Mouse (Mus musculus) megakaryocyte, adult 5-6 weeks (primary cell): Measurements from ENCODE around the gene C1qtnf6. TPM values are rescaled to one million over a fixed set of nuclear protein-coding genes. Genes with fewer than 3 reads are reported as not detected.

Source experiments
- ATAC-seq: 2 replicates; pipeline ENCODE4 v1.8.0; 2016; ENCODE audit warnings: mild to moderate bottlenecking, inconsistent platforms; ENCODE audit not compliant: poor library complexity, severe bottlenecking
- total RNA-seq, 2 experiments: library from RNA; stranded (forward) in 1 of 2; stranded (reverse) in 1 of 2; fragments of 153-499, 151-499 nt in 1 of 2; fragments of 221-1000, 200-1000 nt in 1 of 2; gene quantifications; 2 replicates each; pipeline versions ENCODE4 v1.2.3 to v1.2.4; 2015 to 2017

Gene C1qtnf6
- 2.4 and 2.7 TPM in 2 replicates for total RNA-seq (2015)
- 0.89 TPM in 1 of 2 replicates, not detected in the other for total RNA-seq (2017)

GRCm38 (mm10) chr15:78530671-78531450 is at the start of gene C1qtnf6:
Gene C1qtnf6, minus strand, starts transcription at chr15:78531416.
- no peak for ATAC-seq

GRCm38 (mm10) chr15:78576284-78576810 is 45.1 kb upstream of the C1qtnf6 start:
- no peak for ATAC-seq

GRCm38 (mm10) chr15:78572658-78573397 is 41.6 kb upstream of the C1qtnf6 start, which contains the start of gene Rac2:
Gene Rac2, minus strand, starts transcription at chr15:78572783.
- peak; percentile 81 for ATAC-seq

- 0 out of 2 replicates have a peak, but pooled peaks have one; percentile 1 for ATAC-seq
Measured at GRCm38 (mm10) chr15:78572270-78572600, 41.0 kb upstream of the C1qtnf6 start.

- ATAC-seq: peak; percentile 75
Measured at GRCm38 (mm10) chr15:78571554-78572269, 40.5 kb upstream of the C1qtnf6 start.

GRCm38 (mm10) chr15:78570170-78570569 is 39.0 kb upstream of the C1qtnf6 start:
- no peak for ATAC-seq

GRCm38 (mm10) chr15:78567608-78568120 is 36.4 kb upstream of the C1qtnf6 start:
- ATAC-seq: no peak

GRCm38 (mm10) chr15:78564764-78565435 is 33.7 kb upstream of the C1qtnf6 start:
- no peak for ATAC-seq

- peak; percentile 87 for ATAC-seq
Measured at GRCm38 (mm10) chr15:78563937-78564336, 32.7 kb upstream of the C1qtnf6 start.

GRCm38 (mm10) chr15:78563344-78563743 is 32.1 kb upstream of the C1qtnf6 start:
- ATAC-seq: no peak

- ATAC-seq: no peak
Measured at GRCm38 (mm10) chr15:78559141-78559979, 28.1 kb upstream of the C1qtnf6 start.

GRCm38 (mm10) chr15:78557693-78558535 is 26.7 kb upstream of the C1qtnf6 start:
- ATAC-seq: peak; percentile 71

- no peak for ATAC-seq
Measured at GRCm38 (mm10) chr15:78554545-78555313, 23.5 kb upstream of the C1qtnf6 start.

- ATAC-seq: no peak
Measured at GRCm38 (mm10) chr15:78549189-78549734, 18.0 kb upstream of the C1qtnf6 start.

- ATAC-seq: no peak
Measured at GRCm38 (mm10) chr15:78548711-78549110, 17.5 kb upstream of the C1qtnf6 start.

GRCm38 (mm10) chr15:78548336-78548665 is 17.1 kb upstream of the C1qtnf6 start:
- ATAC-seq: no peak
